Mouse (Mus musculus) lung, postnatal 10 days (tissue): ENCODE data around the gene Myb.
A peak's percentile ranks its signal among the peaks of the same experiment; 100 is the strongest.
"Not testable (repeated sequence)": the region's sequence is repeated elsewhere in the genome, so short reads cannot be mapped to it uniquely, and the experiment has no call there.

Experiments used
- DNase-seq: peaks from one replicate; pipeline ENCODE4 v3.0.0; 2021

Gene Myb

GRCm38 (mm10) chr10:21167842-21168241 lies 7.1 kb upstream of the Myb start:
- no peak for DNase-seq

GRCm38 (mm10) chr10:21167165-21167564 lies 6.4 kb upstream of the Myb start:
- no peak for DNase-seq

- DNase-seq, result no peak
Measured at GRCm38 (mm10) chr10:21165411-21165810, 4.6 kb upstream of the Myb start.

GRCm38 (mm10) chr10:21162124-21162523 lies 1.3 kb upstream of the Myb start:
- DNase-seq, result no peak

GRCm38 (mm10) chr10:21161359-21162094 lies 743 bp upstream of the Myb start:
- DNase-seq, result no peak

- DNase-seq, result peak; percentile 15
Measured at GRCm38 (mm10) chr10:21159697-21160394, 938 bp downstream of the Myb start.

GRCm38 (mm10) chr10:21158918-21159443 lies 1.8 kb downstream of the Myb start:
- peak; percentile 57 for DNase-seq

- DNase-seq, result peak; percentile 53
Measured at GRCm38 (mm10) chr10:21158111-21158917, 2.5 kb downstream of the Myb start.

- no peak for DNase-seq
Measured at GRCm38 (mm10) chr10:21156953-21157499, 3.8 kb downstream of the Myb start.

- no peak for DNase-seq
Measured at GRCm38 (mm10) chr10:21156416-21156815, 4.4 kb downstream of the Myb start.

GRCm38 (mm10) chr10:21154927-21155326 lies 5.9 kb downstream of the Myb start:
- DNase-seq, result no peak

- DNase-seq, result no peak
Measured at GRCm38 (mm10) chr10:21153433-21153832, 7.4 kb downstream of the Myb start.

GRCm38 (mm10) chr10:21152812-21153211 lies 8.0 kb downstream of the Myb start:
- DNase-seq, result no peak

- no peak for DNase-seq
Measured at GRCm38 (mm10) chr10:21151320-21151719, 9.5 kb downstream of the Myb start.

- DNase-seq, result not testable (repeated sequence)
Measured at GRCm38 (mm10) chr10:21149945-21150344, 10.8 kb downstream of the Myb start.

- no peak for DNase-seq
Measured at GRCm38 (mm10) chr10:21146719-21147118, 14.1 kb downstream of the Myb start.

- DNase-seq, result no peak
Measured at GRCm38 (mm10) chr10:21146263-21146662, 14.5 kb downstream of the Myb start.

GRCm38 (mm10) chr10:21144627-21145504 lies 15.9 kb downstream of the Myb start:
- DNase-seq, result peak; percentile 76

GRCm38 (mm10) chr10:21135297-21135696 lies 25.5 kb downstream of the Myb start:
- no peak for DNase-seq

- DNase-seq, result no peak
Measured at GRCm38 (mm10) chr10:21130901-21131493, 29.8 kb downstream of the Myb start.

GRCm38 (mm10) chr10:21128086-21128611 lies 32.6 kb downstream of the Myb start:
- peak; percentile 3 for DNase-seq
